Mouse (Mus musculus): ENCODE measurements around the gene Abhd18.

DNA sequence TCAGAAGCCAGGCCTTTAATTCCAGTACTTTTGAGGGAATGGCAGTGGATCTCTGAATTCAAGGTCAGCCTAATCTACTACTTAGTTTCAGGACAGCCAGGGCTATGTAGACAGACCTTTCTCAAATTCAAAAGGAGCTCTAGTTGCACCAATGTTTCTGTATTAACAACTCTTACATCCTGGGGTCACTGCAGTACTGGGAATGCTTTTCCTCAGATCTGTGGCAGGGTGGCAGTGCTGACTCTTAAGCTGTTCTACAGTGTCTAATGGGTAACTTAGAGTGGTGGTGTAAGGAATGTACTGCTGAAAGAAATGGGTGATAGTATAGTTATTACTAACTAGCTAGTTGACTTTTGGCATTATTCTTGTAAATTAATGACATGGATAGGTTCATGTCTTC lies 105.8 kb downstream of the Abhd18 start:
- TF ChIP-seq CTCF (IDR thresholded peaks at IDR 0.05; ENCODE audit: low read depth, low read length) (no peak), GATA1 (IDR thresholded peaks at IDR 0.05; ENCODE audit: borderline replicate concordance, low read length) (no peak), TAL1 (conservative IDR thresholded peaks at IDR 0.05; ENCODE audit: low read depth, low read length) (no peak), GATA2 (IDR thresholded peaks at IDR 0.05; ENCODE audit: borderline replicate concordance, low read depth, low read length) (no peak)

Data from G1E (cell line).